Mouse (Mus musculus) small intestine, adult 2 months (tissue): Measurements from ENCODE around the gene Otud1.

Source experiments
- CTCF ChIP-seq: fragments of 200-500 bp; IDR thresholded peaks from 2 replicates; pipeline ENCODE4 v1.5.1; 2012; ENCODE audit warnings: low read depth, mild to moderate bottlenecking, control low read depth, inconsistent platforms, low read length, moderate library complexity, mixed read lengths; ENCODE audit not compliant: insufficient replicate concordance, insufficient read length; ENCODE audit errors: extremely low read depth
- POLR2A ChIP-seq: fragments of 200-500 bp; IDR thresholded peaks from 2 replicates; pipeline ENCODE4 v1.6.1; 2012; ENCODE audit warnings: low read depth, mild to moderate bottlenecking, control low read depth, inconsistent platforms, low read length, moderate library complexity

GRCm38 (mm10) chr2:19685489-19686147 lies 28.1 kb downstream of the Otud1 start:
- no peak for TF ChIP-seq CTCF
- no peak for TF ChIP-seq POLR2A
